Mouse (Mus musculus) adrenal gland (tissue): ENCODE data around the gene Aqp8.

ENCODE experiments used
- intact Hi-C: fragments of 180-260 bp; cut with DNase I; formaldehyde crosslinking; loops from one replicate; pipeline ENCODE4 v1.15.1; 2025

Aqp8 gene

GRCm38 (mm10) chr7:123467961-123468360 lies 5.9 kb downstream of the Aqp8 start:
- intact Hi-C loops = loop anchor here (10.0 kb wide), 2 partner anchors 453 to 523 kb away; no protein-coding TSS in a partner anchor

- intact Hi-C loops = no loop called here
Measured at GRCm38 (mm10) chr7:123487703-123488102, 25.6 kb downstream of the Aqp8 start.

- intact Hi-C loops = no loop called here
Measured at GRCm38 (mm10) chr7:123499481-123500238, 37.6 kb downstream of the Aqp8 start.

GRCm38 (mm10) chr7:123500239-123501219 lies 38.4 kb downstream of the Aqp8 start, which contains the start of gene Zkscan2:
Gene Zkscan2 (minus strand): TSS chr7:123500449.
- intact Hi-C loops = no loop called here

GRCm38 (mm10) chr7:123503358-123503757 lies 41.3 kb downstream of the Aqp8 start:
- intact Hi-C loops = no loop called here

- intact Hi-C loops = no loop called here
Measured at GRCm38 (mm10) chr7:123507946-123508345, 45.9 kb downstream of the Aqp8 start.
